Mouse (Mus musculus) midbrain, postnatal 0 days (tissue): Measurements from ENCODE around the gene Psmb10. TPM values are rescaled to one million over a fixed set of nuclear protein-coding genes. Genes with fewer than 3 reads are reported as not detected.

Experiments
- ATAC-seq: fragments of 200-750 bp; cut with Nextera tagmentation; 2 replicates; pipeline ENCODE4 v1.8.0; 2017; ENCODE audit warnings: moderate number of reproducible peaks, mild to moderate bottlenecking, moderate TSS enrichment, moderate library complexity; ENCODE audit not compliant: low FRiP score
- DNase-seq: peaks from one replicate; pipeline ENCODE4 v3.0.0-alpha.2; 2015; ENCODE audit warnings: low spot score
- H3K27ac ChIP-seq: fragments of 300-500 bp; sonication (generic); 2 replicates; pipeline ENCODE4 v1.5.1; 2014; ENCODE audit warnings: low read depth, mild to moderate bottlenecking, low read length, mixed read lengths
- H3K27me3 ChIP-seq: fragments of 300-500 bp; sonication (generic); 2 replicates; pipeline ENCODE4 v1.6.1; 2014; ENCODE audit warnings: low read length, control low read depth, mixed read lengths; ENCODE audit not compliant: insufficient read depth
- H3K36me3 ChIP-seq: fragments of 300-500 bp; sonication (generic); 2 replicates; pipeline ENCODE4 v1.6.1; 2014; ENCODE audit warnings: low read length, control low read depth, mixed read lengths; ENCODE audit not compliant: insufficient read depth
- H3K4me1 ChIP-seq: fragments of 300-500 bp; sonication (generic); 2 replicates; pipeline ENCODE4 v1.6.1; 2014; ENCODE audit warnings: mild to moderate bottlenecking, control low read depth, antibody characterized with exemption, low read length, mixed read lengths; ENCODE audit not compliant: insufficient read depth
- H3K4me2 ChIP-seq: fragments of 300-500 bp; sonication (generic); 2 replicates; pipeline ENCODE4 v1.6.1; 2014; ENCODE audit warnings: low read depth, mild to moderate bottlenecking, low read length, mixed read lengths; ENCODE audit not compliant: poor library complexity, severe bottlenecking
- H3K4me3 ChIP-seq: fragments of 300-500 bp; sonication (generic); 2 replicates; pipeline ENCODE4 v1.5.1; 2014; ENCODE audit warnings: low read depth, mild to moderate bottlenecking, low read length, moderate library complexity
- H3K9ac ChIP-seq: fragments of 300-500 bp; sonication (generic); replicated peaks from 2 replicates; pipeline ENCODE4 v1.6.1; 2014; ENCODE audit warnings: mild to moderate bottlenecking, low read length, moderate library complexity, mixed read lengths; ENCODE audit not compliant: poor library complexity, severe bottlenecking
- H3K9me3 ChIP-seq: fragments of 300-500 bp; sonication (generic); 2 replicates; pipeline ENCODE4 v1.6.1; 2016; ENCODE audit warnings: low read length, control low read depth
- CTCF ChIP-seq: IDR thresholded peaks from 2 replicates; pipeline ENCODE4 v1.5.1; 2016; ENCODE audit warnings: antibody characterized with exemption, mild to moderate bottlenecking
- WGBS: fragments of 180-500 bp; shearing (Covaris S2); extraction: QIAGEN DNeasy Blood & Tissue Kit; methylation state at CpG from one replicate; pipeline ENCODE4 v1.1.7; 2014; 5-methylcytosine and 5-hydroxymethylcytosine counted together
- polyA plus RNA-seq: library from polyadenylated mRNA; unstranded; fragments of >200 nt; fragmentation: Nextera tagmentation; extraction: Ambion mirVana; gene quantifications from 2 replicates; pipeline ENCODE4 v1.2.1, GENCODE M21; 2015
- total RNA-seq: library from RNA; depleted of rRNA; stranded (reverse); fragments of >200 nt; gene quantifications from 2 replicates; pipeline ENCODE4 v1.2.3, GENCODE M21; 2014

The Psmb10 gene
- total and polyA plus RNA-seq, 2 experiments from 2014 or later = 85.1 to 110 TPM

GRCm38 (mm10) chr8:105961536-105961935 is 23.3 kb upstream of the Psmb10 start:
- Histone ChIP-seq H3K9me3 (no peaks in the 10 kb centered on the region), H3K27ac (no peak overlapping the region), H3K4me1 (no peaks in the 10 kb centered on the region), H3K4me2 (no peak overlapping the region), H3K4me3 (no peak overlapping the region), H3K27me3 (peaks cover 15% of the 10 kb centered on the region), H3K9ac (no peak overlapping the region), H3K36me3 (no peaks in the 10 kb centered on the region)
- ATAC-seq (no peak), DNase-seq (no peak)
- WGBS = 85% methylated on average over 10 of the region's 10 CpGs
- TF ChIP-seq CTCF = no peak

DNA sequence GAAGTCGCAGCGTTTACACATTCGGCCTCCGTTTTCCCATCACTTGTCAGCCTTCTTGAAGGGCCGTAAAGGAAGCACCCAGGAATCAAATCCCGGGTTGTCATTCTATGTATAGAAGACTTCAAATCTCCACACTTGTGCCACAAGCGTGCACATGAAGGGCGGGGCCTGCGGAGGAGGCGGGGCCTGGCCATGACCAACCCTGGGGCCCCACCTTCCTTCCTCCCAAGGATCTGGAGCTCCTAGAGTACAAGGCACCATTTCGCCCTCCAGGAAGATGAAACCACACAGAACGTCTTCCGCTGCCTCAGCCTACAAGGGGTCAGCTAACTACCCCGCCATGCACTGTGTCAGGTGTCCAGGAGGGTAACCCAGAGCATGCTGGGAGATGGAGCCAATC is 22.9 kb upstream of the Psmb10 start:
- Histone ChIP-seq H3K4me1 (no peaks in the 10 kb centered on the region), H3K27ac (no peak overlapping the region), H3K4me3 (no peak overlapping the region), H3K4me2 (no peak overlapping the region), H3K9ac (no peak overlapping the region), H3K27me3 (peaks cover 13% of the 10 kb centered on the region; the same call in 1 of the 2 replicates), H3K9me3 (no peaks in the 10 kb centered on the region), H3K36me3 (no peaks in the 10 kb centered on the region)
- WGBS = 77% methylated on average over 14 of the region's 14 CpGs
- TF ChIP-seq CTCF = no peak
- ATAC-seq = no peak
- DNase-seq = no peak

DNA sequence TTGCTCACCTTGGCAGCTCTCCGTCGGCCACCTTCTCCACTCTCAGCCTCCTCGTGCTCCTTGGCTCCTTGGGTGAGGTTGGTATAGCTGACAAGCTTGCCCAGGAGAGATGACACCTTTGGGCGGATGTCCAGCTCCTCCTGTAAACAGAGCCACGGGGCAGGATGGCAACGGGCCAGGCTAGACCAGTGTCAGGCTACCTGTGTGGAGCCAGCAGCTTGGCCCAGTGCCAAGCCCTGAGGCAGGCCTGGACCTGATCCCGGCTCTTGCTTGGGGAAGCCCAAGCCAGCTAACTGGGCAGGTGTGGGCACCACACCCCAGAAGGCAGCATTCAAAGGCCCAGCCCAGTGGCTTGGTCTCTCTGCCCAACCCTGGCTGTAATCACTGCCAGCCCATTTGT is 21.1 kb upstream of the Psmb10 start:
- no peak; the same call in 1 of the 2 replicates for ATAC-seq
- DNase-seq = peak; percentile 50

DNA sequence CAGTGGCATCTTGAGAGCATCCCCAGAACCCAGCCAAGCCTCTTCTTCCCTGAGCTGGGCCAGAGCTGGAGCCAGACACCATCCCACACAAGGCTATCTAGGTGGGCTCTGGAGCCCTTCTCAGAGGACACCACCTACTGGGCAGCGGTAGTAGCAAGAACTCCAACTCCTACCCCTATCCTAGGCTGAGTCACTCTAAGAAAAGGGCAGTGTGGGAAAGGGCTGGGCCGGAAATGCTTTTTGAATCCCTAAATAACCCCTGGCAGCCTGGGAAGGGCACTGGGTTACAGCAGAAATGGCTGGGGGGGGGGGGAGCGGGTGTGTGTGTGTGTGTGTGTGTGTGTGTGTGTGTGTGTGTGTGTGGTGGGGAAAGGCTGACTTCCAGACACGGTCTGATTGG is 19.6 kb upstream of the Psmb10 start:
- no peak for DNase-seq
- no peak for ATAC-seq
- Histone ChIP-seq H3K27me3 (no peaks in the 10 kb centered on the region), H3K9me3 (no peaks in the 10 kb centered on the region), H3K9ac (no peak overlapping the region), H3K4me2 (no peak overlapping the region), H3K4me1 (no peaks in the 10 kb centered on the region), H3K27ac (no peak overlapping the region), H3K4me3 (no peak overlapping the region), H3K36me3 (no peaks in the 10 kb centered on the region)
- 79% methylated on average over 3 of the region's 4 CpGs for WGBS
- TF ChIP-seq CTCF = peak; percentile 21; the same call in 1 of the 2 replicates

More for the DNA sequence above, 21.1 kb upstream of the Psmb10 start:
- TF ChIP-seq CTCF = no peak
- H3K9me3 ChIP-seq = no peaks in the 10 kb centered on the region
- no peaks in the 10 kb centered on the region for H3K27me3 ChIP-seq
- H3K4me3 ChIP-seq = no peak overlapping the region
- no peak overlapping the region for H3K4me2 ChIP-seq
- no peak overlapping the region for H3K27ac ChIP-seq
- H3K9ac ChIP-seq = no peak overlapping the region
- H3K4me1 ChIP-seq = no peaks in the 10 kb centered on the region
- H3K36me3 ChIP-seq = no peaks in the 10 kb centered on the region
- WGBS = 78% methylated on average over 7 of the region's 7 CpGs

DNA sequence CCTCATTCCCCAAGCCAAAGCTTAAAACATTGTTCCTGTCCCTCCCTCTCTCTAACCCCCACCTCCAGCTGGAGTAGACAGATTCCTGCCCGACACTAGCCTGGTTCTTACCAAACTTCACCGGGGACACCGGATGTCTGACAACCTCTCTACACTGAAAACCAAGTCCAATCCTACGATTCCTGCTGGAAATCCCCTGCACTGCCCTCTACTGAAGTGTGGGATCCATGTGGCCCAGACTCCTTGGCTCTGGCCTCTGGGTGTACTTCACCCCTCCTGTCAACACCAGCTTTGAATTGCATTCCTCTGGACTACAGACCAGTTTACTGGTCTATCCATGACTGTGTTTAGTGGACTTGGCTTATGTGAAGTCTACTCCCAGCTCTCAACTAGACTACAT is 18.3 kb upstream of the Psmb10 start:
- Histone ChIP-seq H3K4me1 (no peaks in the 10 kb centered on the region), H3K4me3 (no peak overlapping the region), H3K36me3 (no peaks in the 10 kb centered on the region), H3K27ac (no peak overlapping the region), H3K9me3 (no peaks in the 10 kb centered on the region), H3K4me2 (no peak overlapping the region), H3K9ac (no peak overlapping the region), H3K27me3 (no peaks in the 10 kb centered on the region)
- 88% methylated on average over 4 of the region's 4 CpGs for WGBS
- DNase-seq = no peak
- ATAC-seq = no peak
- TF ChIP-seq CTCF = no peak

GRCm38 (mm10) chr8:105951057-105951659 is 12.9 kb upstream of the Psmb10 start:
- Histone ChIP-seq H3K27me3 (no peaks in the 10 kb centered on the region), H3K27ac (peak overlapping the region; percentile 43; the same call in 1 of the 2 replicates), H3K4me3 (no peak overlapping the region), H3K36me3 (no peaks in the 10 kb centered on the region), H3K9ac (no peak overlapping the region), H3K4me1 (no peaks in the 10 kb centered on the region), H3K4me2 (no peak overlapping the region), H3K9me3 (no peaks in the 10 kb centered on the region)
- peak; percentile 81 for DNase-seq
- TF ChIP-seq CTCF = no peak
- WGBS = 62% methylated on average over 7 of the region's 7 CpGs
- ATAC-seq = peak; percentile 83
